Mouse (Mus musculus) T-helper 2 cell (primary cell): Measurements from ENCODE around the gene Mical1.

Experiments
- in situ Hi-C: fragments of 300-600 bp; cut with MboI, MseI; formaldehyde crosslinking; loops from one replicate; pipeline ENCODE4 v1.15.1; 2025; ENCODE audit warnings: high pct_unique_total_duplicates

The Mical1 gene

DNA sequence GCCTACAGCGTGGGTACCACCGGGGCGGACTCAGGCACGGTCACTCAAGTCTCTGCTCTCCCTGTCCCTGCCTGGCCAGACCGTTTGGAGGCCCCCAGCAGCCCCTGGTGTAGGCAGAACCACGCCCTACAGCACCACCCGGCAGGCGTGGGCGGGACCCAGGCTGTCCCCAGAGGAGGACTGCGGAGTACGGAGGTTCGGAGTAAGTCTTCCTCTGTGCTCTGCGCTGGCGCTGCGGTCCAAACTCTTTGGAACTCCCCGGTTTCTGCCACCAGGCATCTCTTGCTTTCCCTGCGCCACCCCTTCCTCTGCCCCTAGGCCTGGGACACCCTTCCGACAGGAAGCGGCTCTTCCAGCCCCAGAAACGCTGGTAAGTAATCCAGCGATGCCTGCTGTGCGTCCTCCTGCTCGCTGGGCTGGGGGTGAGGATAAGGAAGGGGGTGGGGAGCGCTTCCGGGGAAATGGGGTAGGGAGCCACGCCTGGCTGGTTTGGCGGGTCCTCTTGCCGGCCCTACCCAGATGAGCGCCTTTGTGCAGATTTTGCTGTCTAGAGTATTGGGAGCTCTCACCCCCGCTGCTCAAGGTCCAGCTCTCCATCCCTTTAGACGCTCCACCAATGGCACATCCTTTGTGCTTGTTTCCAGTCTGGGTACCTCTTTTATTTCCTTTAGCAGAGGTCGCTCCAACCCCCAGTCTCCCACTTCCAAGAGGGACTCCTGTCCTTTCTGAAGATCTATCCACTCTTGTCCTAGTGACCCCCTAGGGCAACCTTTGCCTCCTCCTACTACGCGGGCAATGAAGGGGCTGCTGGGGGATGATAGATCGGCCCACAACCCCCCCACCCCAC is at the start of gene Mical1:
TSS of gene Mical1 (plus strand) at position 144 of the 847 bp plus-strand sequence.
- in situ Hi-C loops: loop anchor here (25.0 kb wide), 1 partner anchor 786 kb away; no protein-coding TSS in a partner anchor

DNA sequence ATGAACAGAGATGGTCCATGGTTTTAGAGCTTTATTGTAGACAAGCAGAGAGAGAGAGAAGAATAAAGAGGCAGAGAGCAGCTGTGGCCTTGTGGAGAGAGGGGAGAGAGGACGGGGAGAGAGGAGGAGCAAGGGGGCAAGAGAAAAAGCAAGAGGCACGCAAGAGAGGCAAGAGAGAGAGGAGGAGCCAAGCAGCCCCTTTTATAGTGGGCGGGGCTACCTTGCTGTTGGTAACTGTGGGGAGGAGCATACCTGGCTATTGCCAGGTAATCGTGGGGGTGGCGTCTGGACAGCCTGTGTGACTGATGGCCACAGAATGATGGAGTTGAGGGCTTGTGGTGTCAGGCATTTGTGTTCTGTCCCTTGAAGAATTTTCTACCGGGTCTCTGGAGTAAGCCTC is 49.7 kb upstream of the Mical1 start:
- in situ Hi-C loops: no loop called here

DNA sequence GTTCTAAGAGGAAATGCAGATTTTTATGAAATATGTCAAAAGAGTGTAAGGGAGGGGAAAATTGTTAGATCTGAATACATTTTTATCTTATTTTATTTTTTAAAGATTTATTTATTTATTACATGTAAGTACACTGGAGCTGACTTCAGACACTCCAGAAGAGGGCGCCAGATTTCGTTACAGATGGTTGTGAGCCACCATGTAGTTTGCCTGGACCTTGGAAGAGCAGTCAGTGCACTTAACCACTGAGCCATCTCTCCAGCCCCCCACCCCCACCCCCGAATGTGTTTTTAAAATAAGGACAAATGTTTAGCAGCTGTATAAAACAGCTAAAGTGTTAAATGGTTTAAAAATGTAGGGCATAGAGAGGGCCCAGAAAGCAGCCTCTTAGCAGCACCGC is 41.5 kb upstream of the Mical1 start:
- in situ Hi-C loops: loop anchor here (5.0 kb wide), 2 partner anchors 73 to 258 kb away; no protein-coding TSS in a partner anchor

DNA sequence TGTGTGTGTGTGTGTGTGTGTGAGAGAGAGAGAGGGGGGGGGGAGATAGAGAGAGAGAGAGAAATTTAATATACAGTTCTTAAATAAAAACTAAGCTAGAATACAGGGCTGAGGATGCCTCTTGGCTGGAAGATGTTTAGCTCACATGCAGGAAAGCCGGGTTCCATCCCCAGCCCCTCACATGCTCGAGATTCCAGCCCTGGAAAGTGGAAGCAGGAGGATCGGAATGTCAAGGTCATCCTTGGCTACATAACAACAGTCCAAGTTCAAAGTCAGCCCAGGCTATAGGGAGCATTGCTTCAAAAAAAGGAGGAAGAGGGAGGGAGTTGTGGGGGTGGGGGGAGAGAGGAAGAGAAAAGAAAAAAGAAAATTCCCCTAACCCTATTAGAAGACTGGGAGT is 41.0 kb upstream of the Mical1 start:
- in situ Hi-C loops: no loop called here

DNA sequence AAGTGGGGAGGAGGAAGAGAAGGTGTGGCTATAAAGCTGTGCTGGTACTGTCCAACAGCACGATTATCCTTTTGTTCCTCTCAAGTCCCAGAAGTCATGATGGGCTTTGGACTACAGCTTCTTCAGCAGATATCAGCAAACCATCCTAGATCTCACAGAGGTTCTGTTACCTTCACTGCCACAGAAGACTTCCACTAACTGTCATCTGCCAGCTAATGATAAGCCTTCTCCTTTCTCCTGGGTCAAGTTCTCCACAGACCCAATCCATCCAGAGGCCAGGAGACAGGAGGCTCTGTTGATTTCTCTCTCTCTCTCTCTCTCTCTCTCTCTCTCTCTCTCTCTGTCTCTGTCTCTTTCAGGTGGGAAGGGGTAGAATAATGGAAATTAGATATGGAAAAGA is 27.9 kb upstream of the Mical1 start:
- in situ Hi-C loops: no loop called here

DNA sequence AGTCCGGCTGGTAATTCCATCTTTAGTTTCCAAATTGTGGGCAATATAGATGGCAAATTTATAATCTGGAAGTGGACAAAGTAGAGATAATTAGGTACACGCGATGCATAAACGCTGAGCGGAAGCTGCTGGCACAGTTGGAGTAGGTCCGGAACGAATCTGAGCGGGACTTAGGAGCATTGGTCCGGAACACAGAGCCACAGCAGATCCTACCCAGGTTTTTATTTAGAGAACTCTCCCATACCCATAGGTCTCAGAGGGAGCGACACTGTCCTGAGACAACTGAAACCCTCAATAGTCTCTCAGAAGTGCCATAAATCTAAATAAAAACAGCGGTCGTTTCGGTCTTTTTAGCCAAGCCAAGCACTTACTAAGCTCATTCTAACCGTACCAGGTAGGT is 26.4 kb upstream of the Mical1 start:
- in situ Hi-C loops: no loop called here

DNA sequence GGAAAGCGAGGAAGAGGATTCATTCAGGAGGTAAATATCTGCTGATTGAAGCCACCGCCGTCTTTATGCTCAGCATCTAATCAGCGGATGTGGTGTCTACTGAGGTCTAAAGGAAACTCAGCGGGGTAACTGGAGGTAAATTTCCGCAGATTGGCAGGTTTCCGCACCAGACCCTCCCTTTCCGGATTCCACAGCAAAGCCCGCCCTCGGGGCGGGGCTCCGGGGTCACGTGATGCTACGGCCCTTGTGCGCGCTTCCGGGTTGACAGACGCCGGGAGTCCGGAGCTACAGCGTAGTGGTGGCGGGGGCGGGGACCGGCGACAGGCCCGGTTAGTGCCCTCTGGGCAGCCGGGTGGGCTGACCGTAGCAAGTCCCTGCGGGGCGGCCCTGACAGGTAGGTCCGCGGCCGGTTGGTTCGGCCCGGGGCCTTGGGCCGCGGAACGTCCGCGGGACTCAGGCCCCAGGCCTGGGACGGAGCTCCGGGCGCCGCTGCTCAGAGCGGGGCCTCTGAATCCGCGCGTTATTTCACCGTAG is 25.9 kb upstream of the Mical1 start, which contains the start of gene Zbtb24:
TSS of gene Zbtb24 (plus strand) at position 247 of the 534 bp plus-strand sequence.
- in situ Hi-C loops: no loop called here

DNA sequence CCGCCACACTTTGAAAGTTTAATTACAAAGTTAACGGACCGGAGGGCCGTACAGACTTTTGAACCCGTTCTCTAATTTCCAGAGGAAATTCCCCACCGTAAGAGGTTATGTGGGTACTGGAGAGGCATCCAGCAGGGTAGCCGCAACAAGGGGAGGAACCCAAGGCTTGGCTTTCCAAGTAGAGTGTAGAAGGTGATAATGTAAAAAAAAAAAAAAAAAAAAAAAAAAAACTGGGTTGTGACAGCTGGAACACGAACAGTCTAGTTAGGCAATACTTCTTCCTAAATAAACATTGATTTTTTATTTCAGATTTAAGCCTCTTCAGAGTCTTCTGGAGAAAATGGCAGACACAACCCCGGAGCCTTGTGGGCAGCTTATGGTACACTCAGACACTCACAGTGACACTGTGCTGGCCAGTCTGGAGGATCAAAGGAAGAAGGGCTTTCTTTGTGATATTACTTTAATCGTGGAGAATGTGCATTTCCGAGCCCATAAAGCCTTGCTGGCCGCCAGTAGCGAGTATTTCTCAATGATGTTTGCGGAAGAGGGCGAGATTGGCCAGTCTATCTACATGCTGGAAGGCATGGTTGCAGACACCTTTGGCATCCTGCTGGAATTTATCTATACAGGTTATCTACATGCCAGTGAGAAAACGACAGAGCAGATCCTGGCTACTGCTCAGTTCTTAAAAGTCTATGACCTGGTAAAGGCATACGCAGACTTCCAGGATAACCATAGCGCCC is 25.2 kb upstream of the Mical1 start:
- in situ Hi-C loops: no loop called here

DNA sequence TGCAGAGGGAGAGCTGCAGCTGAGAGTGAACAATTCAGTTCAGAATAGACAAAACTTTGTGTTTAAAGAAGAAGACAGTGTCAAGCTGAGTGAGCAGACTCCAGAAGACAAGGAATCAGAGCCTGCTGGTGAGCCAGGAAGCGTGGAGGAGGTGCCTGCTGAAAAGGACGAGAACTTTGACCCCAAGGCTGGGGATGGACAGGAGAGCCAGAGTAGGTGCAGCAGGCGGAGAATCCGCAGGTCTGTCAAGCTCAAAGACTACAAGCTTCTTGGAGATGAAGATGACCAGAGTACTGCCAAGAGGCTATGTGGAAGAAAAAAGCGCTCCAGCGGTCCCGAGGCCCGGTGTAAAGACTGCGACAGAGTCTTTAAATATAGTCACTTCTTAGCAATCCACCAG is 24.5 kb upstream of the Mical1 start:
- in situ Hi-C loops: no loop called here

DNA sequence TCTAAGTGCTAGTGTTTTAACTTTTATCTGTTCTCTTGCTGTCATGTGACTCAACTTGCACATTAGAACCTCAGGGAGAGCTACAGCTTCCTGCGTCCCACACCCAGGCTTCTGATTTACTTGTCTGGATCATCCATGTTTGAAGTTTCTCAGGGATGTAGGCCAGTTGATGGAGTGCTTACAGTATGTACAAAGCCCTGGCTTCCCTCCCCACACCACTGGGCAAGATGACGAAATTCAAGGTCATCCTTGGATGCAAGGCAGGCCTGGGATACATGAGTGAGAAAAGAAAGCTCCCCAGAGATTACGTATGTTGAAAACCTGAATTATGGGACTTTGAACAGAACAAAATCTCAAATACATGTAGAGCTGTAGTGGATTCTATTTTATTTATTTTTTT is 23.3 kb upstream of the Mical1 start:
- in situ Hi-C loops: no loop called here

DNA sequence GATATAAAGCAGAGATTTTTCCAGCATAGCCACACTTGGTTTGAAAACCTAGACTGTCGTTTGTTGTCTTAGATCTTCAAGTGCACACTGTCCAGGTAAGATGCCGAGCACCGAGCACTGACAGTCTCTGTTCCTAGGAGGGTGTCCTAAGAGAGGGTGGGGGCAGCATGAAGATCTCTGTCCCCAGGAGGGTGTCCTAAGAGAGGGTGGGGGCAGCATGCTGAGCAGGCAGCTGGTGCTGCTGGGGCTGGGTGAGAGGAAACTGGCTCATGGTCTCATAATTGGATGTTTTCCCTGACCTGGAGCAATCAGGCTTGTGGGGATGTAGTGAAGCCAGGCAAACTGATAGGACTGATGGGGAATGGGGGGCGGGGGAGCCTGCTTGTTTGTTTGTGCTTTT is 16.1 kb upstream of the Mical1 start:
- in situ Hi-C loops: no loop called here

DNA sequence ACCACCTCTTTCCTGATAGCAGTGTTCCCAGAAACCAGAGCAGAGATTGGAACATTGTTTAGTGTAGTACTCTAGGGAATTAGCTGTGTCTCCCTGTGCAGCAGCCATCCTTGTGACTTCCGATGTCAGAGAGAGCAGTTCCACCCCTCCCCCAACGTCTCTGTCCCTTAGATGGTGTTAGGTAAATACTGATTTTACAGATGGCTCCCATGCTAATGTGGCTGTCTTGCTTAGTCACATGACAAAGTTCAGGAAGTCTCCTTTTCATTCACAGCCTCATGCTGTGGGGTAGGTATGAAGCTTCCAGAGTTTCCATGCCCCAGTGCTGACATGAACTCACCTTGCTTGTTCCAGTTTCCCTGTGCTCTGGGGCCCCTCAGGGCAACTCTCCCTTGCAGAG is 15.6 kb upstream of the Mical1 start:
- in situ Hi-C loops: no loop called here

DNA sequence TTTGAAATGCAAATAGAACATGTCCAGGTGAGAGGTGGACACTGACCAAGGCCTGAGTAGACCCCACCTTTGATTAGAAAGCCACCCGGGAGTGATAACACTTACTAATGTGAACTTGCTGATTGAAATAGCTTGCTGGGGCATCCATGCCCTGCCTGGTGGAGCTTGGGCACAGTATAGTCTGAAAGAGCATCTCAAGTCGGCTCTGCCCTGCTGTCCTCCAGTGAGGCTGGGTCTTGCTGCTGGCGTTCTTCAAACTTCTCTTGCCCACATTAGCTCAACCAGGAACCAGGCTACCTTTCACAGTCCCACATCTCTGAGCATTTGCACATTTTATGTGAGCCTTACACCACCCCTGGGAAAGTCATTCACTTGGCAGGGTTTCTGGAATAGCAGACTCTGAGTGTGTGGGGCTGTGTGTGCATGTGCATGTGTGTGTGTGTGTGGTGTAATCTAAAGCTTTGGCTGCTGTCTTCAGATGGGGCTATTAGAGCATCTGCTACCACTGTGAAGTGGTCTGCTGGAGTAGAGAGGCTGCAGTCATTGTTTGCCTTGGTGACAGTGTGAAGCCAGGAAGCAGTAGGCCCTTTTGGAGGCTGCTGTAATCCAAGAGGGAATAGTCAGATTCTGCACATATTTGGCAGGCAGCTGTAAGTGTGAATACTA is 14.9 kb upstream of the Mical1 start:
- in situ Hi-C loops: no loop called here

DNA sequence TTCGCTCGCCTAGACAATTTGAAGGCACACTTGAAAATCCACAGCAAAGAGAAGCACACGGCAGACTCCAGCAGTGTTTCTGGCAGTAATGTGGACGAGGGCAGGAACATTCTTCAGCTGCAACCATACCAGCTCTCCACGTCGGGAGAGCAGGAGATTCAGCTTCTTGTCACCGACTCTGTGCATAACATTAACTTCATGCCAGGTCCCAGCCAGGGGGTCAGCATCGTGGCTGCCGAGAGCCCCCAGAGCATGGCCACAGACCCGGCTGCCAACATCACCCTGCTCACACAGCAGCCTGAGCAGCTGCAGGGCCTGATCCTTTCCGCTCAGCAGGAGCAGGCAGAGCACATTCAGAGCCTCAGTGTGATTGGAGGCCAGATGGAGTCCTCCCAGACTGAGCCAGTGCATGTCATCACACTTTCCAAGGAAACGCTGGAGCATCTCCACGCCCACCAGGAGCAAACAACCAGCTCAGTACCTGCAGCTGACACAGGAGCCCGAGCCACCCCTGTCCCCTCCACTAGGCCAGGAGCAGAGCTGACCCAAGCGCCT is 11.6 kb upstream of the Mical1 start:
- in situ Hi-C loops: no loop called here

DNA sequence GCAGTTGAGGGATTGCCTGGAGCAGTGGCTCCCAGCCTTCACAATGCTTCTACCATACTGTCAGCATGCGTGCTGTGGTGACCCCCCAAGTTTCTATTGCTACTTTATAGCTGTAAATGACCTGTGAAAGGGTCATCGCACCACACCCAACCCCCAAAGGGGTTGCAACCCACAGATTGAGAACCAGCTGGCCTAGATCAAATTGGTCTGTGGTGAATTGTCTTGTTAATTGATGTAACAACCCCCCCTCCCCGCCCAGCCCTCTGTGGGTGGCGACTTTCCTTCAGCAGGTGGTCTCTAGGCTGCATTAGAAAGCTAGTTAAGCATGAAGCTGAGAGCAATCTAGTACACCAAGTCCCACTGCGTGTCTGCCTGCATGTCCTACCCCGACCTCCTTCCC is 8.8 kb upstream of the Mical1 start:
- in situ Hi-C loops: no loop called here

DNA sequence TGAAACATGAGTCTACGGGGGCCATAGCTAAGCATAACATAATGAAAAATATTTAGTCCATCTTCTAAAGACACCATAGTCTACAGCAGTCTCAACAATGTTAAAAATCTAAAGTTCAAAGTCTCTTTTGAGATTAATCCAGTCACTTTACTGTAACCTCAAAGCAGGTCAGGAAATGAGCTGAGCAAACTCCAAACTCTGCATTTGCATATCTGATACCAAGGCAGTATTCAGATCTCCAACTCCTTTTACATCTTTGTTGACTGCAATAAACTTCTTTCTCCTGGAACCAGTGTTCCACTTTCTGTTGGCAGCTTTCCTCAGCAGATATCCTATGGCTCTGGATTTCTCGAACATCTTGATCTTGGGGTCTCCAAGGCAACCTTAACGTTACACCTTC is 5.4 kb upstream of the Mical1 start:
- in situ Hi-C loops: no loop called here

DNA sequence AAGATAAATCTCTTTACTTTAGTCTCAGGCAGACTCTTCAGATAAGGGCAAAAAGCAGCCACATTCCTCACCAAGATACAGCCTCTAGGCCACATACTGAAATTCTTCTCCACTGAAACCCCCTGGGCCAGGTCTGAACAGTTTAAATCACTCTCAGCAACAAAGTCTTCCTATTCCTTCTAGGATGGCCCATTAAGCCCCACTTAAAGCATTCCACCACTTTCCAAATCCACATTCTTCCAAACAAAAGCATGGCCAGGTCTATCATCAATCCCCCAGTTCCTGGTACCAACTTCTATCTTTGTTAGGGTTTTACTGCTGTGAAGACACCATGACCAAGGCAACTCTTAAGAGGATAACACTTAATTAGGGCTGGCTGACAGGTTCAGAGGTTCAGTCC is 3.6 kb upstream of the Mical1 start:
- in situ Hi-C loops: no loop called here

DNA sequence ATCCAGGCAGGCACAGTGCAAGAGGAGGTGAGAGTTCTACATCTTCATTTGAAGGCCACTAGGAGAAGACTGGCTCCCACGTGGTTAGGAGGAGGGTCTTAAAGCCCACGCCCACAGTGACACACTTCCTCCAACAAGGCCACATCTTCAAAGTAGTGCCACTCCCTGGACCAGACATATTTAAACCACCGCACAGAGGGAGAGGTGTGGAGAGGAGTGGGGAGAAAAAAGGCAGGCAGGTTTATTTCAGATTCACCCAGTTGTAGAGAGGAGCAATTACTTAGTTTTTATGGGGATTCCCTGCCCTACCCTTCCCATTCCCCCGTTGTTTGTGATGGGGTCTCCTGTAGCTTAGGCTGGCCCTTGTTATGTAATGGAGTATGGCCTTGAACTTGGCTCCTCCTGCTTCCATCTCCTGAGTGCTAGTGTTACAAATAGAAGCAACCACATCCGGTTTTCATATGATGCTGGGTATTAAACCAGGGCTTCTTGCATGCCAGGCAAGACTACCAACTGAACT is 3.1 kb upstream of the Mical1 start:
- in situ Hi-C loops: no loop called here

DNA sequence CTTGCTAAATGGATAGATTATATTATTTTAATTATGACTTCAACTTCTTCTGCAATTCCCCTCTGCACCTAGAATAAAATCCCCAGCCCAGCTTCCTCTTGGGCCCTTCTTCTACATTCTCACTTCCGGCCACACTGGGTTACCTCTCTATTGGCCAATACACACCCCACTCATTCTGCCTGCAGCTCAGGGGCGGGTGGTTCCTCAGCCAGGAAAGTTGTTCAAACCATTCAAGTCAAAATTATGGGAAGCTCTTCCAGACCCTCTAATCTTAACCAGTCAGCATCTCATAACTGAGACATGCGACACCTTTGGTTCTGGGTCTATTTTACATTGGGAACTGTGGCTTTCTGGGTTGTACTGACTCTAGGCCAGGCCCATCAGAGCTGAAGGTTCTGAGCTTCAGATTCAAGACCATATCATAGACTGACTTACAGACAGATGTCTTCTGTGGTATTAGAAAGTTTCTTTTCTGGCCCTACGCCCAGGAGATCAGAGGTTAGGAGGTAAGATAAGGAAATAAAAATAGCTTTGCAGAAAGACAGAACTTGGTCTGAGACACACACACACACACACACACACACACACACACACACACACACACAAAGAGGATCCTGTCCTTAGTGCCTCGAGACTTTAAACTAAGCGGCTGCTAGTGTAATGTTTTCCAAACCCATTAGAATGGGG is 2.2 kb upstream of the Mical1 start:
- in situ Hi-C loops: no loop called here

DNA sequence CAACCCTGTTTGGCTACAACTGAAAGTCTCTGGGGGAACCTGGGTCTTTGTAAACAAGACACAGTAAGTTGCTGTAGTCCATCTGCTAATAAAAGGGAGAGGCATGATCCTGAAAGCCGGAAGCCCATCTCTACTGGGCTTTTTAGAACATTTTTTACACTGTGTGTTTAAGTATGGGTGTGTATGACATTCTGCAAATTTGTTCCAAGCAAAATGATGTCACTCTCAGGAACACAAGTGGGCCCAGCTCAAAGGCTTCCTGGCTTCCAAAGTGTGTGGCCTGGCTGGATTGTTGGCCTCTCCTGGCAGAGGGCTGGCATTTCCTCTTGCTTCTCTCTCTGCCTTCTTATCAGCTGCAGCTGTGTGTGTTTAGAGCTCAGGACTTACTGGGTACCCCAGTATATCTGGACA is 1.1 kb upstream of the Mical1 start:
- in situ Hi-C loops: loop anchor here (25.0 kb wide), 1 partner anchor 787 kb away; no protein-coding TSS in a partner anchor

DNA sequence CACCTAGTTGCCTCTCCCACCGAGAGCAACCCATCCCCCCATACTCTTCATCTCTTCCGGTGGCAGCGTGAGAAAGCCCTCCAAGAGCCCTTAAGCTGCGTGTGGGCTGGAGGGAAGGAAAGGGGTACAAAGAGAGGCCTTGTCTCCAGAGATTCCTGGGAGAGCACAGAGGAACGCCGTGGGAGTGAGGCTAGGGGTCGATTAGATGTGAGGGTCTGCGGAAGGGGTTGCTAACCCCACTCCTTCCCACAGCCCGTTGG is 834 bp downstream of the Mical1 start:
- in situ Hi-C loops: loop anchor here (25.0 kb wide), 1 partner anchor 785 kb away; no protein-coding TSS in a partner anchor
